Mouse (Mus musculus) lung, adult 2 months (tissue): ENCODE data around the gene Gm20388.

Experiments
- CTCF ChIP-seq: fragments of 200-500 bp; IDR thresholded peaks from 2 replicates; pipeline ENCODE4 v1.5.1; 2011; ENCODE audit warnings: mild to moderate bottlenecking, low read length, control low read depth; ENCODE audit not compliant: insufficient read depth
- POLR2A ChIP-seq: fragments of 200-500 bp; IDR thresholded peaks from 2 replicates; pipeline ENCODE4 v1.6.1; 2011; ENCODE audit warnings: low read depth, mild to moderate bottlenecking, control low read depth, low read length, borderline replicate concordance; ENCODE audit errors: extremely low read depth

- no peak for TF ChIP-seq POLR2A
- TF ChIP-seq CTCF = no peak
Observed at GRCm38 (mm10) chr8:121315569-121315968, 1404.9 kb downstream of the Gm20388 start.
